Mouse (Mus musculus) G1E (cell line): ENCODE measurements around the gene Ern1.

Source experiments
- CTCF ChIP-seq: IDR thresholded peaks from 2 replicates; pipeline ENCODE4 v1.5.1; 2012; ENCODE audit warnings: low read depth, low read length, inconsistent platforms, mixed read lengths
- GATA1 ChIP-seq: IDR thresholded peaks from 2 replicates; pipeline ENCODE4 v1.6.1; 2012; ENCODE audit warnings: borderline replicate concordance, low read length, inconsistent platforms, mixed read lengths
- GATA2 ChIP-seq: IDR thresholded peaks from 2 replicates; pipeline ENCODE4 v1.6.1; 2012; ENCODE audit warnings: low read depth, low read length, inconsistent platforms, borderline replicate concordance
- POLR2AphosphoS5 ChIP-seq: IDR thresholded peaks from 2 replicates; pipeline ENCODE4 v1.6.1; 2012; ENCODE audit warnings: low read depth, low read length, inconsistent platforms; ENCODE audit not compliant: insufficient replicate concordance
- TAL1 ChIP-seq: conservative IDR thresholded peaks from 2 replicates; pipeline ENCODE4 v1.6.1; 2012; ENCODE audit warnings: low read depth, low read length, inconsistent platforms, mixed read lengths

GRCm38 (mm10) chr11:106515079-106515745, 27.6 kb upstream of the Ern1 start:
- TF ChIP-seq CTCF (no peak), POLR2AphosphoS5 (no peak), GATA1 (no peak), TAL1 (peak; percentile 93), GATA2 (no peak)
